Mouse (Mus musculus): ENCODE measurements around the gene Cdkl4.
A peak's percentile ranks its signal among the peaks of the same experiment; 100 is the strongest.
"Not testable (repeated sequence)": the region's sequence is repeated elsewhere in the genome, so short reads cannot be mapped to it uniquely, and the experiment has no call there.

The Cdkl4 gene

GRCm38 (mm10) chr17:80577639-80578038 lies at the start of gene Cdkl4:
TSS of gene Cdkl4 (minus strand) at chr17:80577813.
- DNase-seq (ENCODE audit: low read depth, low spot score): peak; percentile 27

GRCm38 (mm10) chr17:80624979-80625378 lies 47.4 kb upstream of the Cdkl4 start:
- DNase-seq (ENCODE audit: low read depth, low spot score): no peak

GRCm38 (mm10) chr17:80621691-80622090 lies 44.1 kb upstream of the Cdkl4 start:
- DNase-seq (ENCODE audit: low read depth, low spot score): no peak

GRCm38 (mm10) chr17:80620786-80621423 lies 43.3 kb upstream of the Cdkl4 start:
- peak; percentile 47 for DNase-seq (ENCODE audit: low read depth, low spot score)

- no peak for DNase-seq (ENCODE audit: low read depth, low spot score)
These were observed 41.9 kb upstream of the Cdkl4 start for GRCm38 (mm10) chr17:80619556-80619955.

GRCm38 (mm10) chr17:80618890-80619289 lies 41.3 kb upstream of the Cdkl4 start:
- DNase-seq (ENCODE audit: low read depth, low spot score): no peak

GRCm38 (mm10) chr17:80603806-80604205 lies 26.2 kb upstream of the Cdkl4 start:
- DNase-seq (ENCODE audit: low read depth, low spot score): no peak

- no peak for DNase-seq (ENCODE audit: low read depth, low spot score)
These were observed 25.5 kb upstream of the Cdkl4 start for GRCm38 (mm10) chr17:80603079-80603625.

- DNase-seq (ENCODE audit: low read depth, low spot score): no peak
These were observed 23.8 kb upstream of the Cdkl4 start for GRCm38 (mm10) chr17:80601371-80601770.

- DNase-seq (ENCODE audit: low read depth, low spot score): no peak
These were observed 5.4 kb upstream of the Cdkl4 start for GRCm38 (mm10) chr17:80583051-80583450.

GRCm38 (mm10) chr17:80579901-80580300 lies 2.3 kb upstream of the Cdkl4 start:
- no peak for DNase-seq (ENCODE audit: low read depth, low spot score)

- no peak for DNase-seq (ENCODE audit: low read depth, low spot score)
These were observed 1.5 kb upstream of the Cdkl4 start for GRCm38 (mm10) chr17:80579089-80579488.

GRCm38 (mm10) chr17:80578041-80578440 lies 428 bp upstream of the Cdkl4 start:
- no peak for DNase-seq (ENCODE audit: low read depth, low spot score)

GRCm38 (mm10) chr17:80577214-80577613 lies 399 bp downstream of the Cdkl4 start:
- DNase-seq (ENCODE audit: low read depth, low spot score): peak; percentile 67

GRCm38 (mm10) chr17:80575008-80575407 lies 2.6 kb downstream of the Cdkl4 start:
- no peak for DNase-seq (ENCODE audit: low read depth, low spot score)

GRCm38 (mm10) chr17:80574471-80574965 lies 3.1 kb downstream of the Cdkl4 start:
- no peak for DNase-seq (ENCODE audit: low read depth, low spot score)

GRCm38 (mm10) chr17:80572187-80572935 lies 5.3 kb downstream of the Cdkl4 start:
- no peak for DNase-seq (ENCODE audit: low read depth, low spot score)

- no peak for DNase-seq (ENCODE audit: low read depth, low spot score)
These were observed 6.2 kb downstream of the Cdkl4 start for GRCm38 (mm10) chr17:80571460-80571859.

GRCm38 (mm10) chr17:80569718-80570117 lies 7.9 kb downstream of the Cdkl4 start:
- DNase-seq (ENCODE audit: low read depth, low spot score): not testable (repeated sequence)

- DNase-seq (ENCODE audit: low read depth, low spot score): no peak
These were observed 8.6 kb downstream of the Cdkl4 start for GRCm38 (mm10) chr17:80568842-80569601.

- no peak for DNase-seq (ENCODE audit: low read depth, low spot score)
These were observed 9.2 kb downstream of the Cdkl4 start for GRCm38 (mm10) chr17:80568441-80568840.

GRCm38 (mm10) chr17:80564611-80564924 lies 13.0 kb downstream of the Cdkl4 start:
- peak; percentile 29 for DNase-seq (ENCODE audit: low read depth, low spot score)

Measured in telencephalon, adult 2 months (tissue).